Mouse (Mus musculus): ENCODE measurements around the gene 1700013G24Rik. TPM values are rescaled to one million over a fixed set of nuclear protein-coding genes. Genes with fewer than 3 reads are reported as not detected.

The 1700013G24Rik gene
- polyA plus RNA-seq, 1 experiment from 2014 or later: not detected

DNA sequence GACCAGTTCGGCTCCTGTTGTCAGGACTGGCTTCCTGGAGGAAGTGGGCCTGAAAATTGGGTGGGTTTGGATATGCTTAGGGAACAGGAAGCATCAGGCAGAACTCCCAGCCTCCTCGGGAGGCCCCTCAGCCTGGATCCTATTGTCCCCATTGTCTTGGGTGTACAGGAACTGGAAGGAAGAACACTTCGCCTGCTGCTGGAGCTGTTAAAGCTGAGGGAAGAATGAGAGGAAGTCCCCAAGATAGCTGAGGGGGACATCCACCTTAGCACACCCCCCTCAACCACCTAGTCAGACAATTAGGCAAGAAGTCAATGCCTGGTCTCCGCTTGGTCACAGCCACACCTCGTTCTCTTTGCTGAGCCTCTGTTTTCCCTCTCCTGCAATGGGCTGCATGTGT, 25.2 kb downstream of the 1700013G24Rik start:
- Histone ChIP-seq H3K4me1 (ENCODE audit: insufficient read depth, low read depth, low read length) (peaks cover 65% of the 10 kb centered on the region), H3K36me3 (ENCODE audit: insufficient read depth, low read length) (no peaks in the 10 kb centered on the region), H3K9me3 (ENCODE audit: low read length) (no peaks in the 10 kb centered on the region), H3K27ac (ENCODE audit: low read length) (0 out of 2 replicates have a peak overlapping the region, but pooled peaks have one; percentile 26), H3K4me2 (replicated peaks; ENCODE audit: low read depth, low read length) (no peak overlapping the region), H3K9ac (replicated peaks; ENCODE audit: low read depth) (no peak overlapping the region), H3K27me3 (replicated peaks; ENCODE audit: insufficient read depth, low read length) (no peaks in the 10 kb centered on the region), H3K4me3 (ENCODE audit: low read depth, low read length) (no peak overlapping the region)
- ATAC-seq (peak; percentile 58), DNase-seq (ENCODE audit: low spot score) (peak; percentile 65)
- WGBS: 58% methylated on average over 5 of the region's 5 CpGs
- peak; percentile 81 for TF ChIP-seq EP300 (IDR thresholded peaks at IDR 0.05)
- no peak for TF ChIP-seq CTCF (IDR thresholded peaks at IDR 0.05)

GRCm38 (mm10) chr4:137479757-137480156, 26.7 kb downstream of the 1700013G24Rik start:
- Histone ChIP-seq H3K27ac (ENCODE audit: low read length) (peak overlapping the region; percentile 72; the same call in 1 of the 2 replicates), H3K4me1 (ENCODE audit: insufficient read depth, low read depth, low read length) (peaks cover 63% of the 10 kb centered on the region), H3K4me3 (ENCODE audit: low read depth, low read length) (no peak overlapping the region), H3K36me3 (ENCODE audit: insufficient read depth, low read length) (no peaks in the 10 kb centered on the region), H3K9ac (replicated peaks; ENCODE audit: low read depth) (no peak overlapping the region), H3K4me2 (replicated peaks; ENCODE audit: low read depth, low read length) (no peak overlapping the region), H3K27me3 (replicated peaks; ENCODE audit: insufficient read depth, low read length) (no peaks in the 10 kb centered on the region), H3K9me3 (ENCODE audit: low read length) (no peaks in the 10 kb centered on the region)
- ATAC-seq (no peak), DNase-seq (ENCODE audit: low spot score) (no peak)
- WGBS: 30% methylated on average over 6 of the region's 6 CpGs
- TF ChIP-seq CTCF (IDR thresholded peaks at IDR 0.05) (no peak), EP300 (IDR thresholded peaks at IDR 0.05) (no peak)

DNA sequence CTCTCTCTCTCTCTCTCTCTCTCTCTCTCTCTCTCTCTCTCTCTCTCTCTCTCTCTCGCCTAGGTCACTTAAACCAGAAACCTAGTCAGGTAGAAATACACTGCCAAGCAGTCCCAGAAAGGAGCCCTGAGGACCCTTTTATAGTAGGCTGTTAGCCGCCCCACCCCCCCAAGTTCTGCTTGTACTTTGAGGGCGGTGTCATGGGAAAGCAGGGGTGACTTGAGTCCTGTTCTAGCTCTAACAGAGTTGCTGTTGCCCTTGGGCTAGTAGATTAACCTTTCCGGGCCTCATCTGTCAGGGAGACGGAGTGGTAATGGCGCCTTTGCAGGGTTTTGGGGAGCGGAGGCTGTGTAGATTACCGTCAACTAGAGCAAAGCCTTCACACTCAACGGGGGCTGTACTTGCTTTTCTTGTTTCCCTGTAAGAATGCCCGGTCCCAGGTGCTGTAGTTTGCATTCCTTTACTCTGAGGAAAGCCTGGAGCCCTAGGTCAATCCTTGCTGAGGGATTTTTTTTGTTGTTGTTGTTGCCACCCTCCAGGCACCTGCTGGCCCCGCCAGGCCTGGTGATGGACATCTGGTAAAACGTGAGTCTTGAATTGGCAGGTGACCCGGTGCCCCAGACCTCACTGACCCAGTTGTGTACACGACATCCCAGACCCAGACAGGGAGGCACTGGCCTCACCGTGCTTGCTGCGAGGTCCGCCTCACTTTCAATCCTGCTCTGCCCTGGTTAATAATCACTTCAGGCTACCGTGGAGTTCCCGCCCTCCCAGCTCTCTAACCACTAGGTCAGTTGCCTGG, 27.3 kb downstream of the 1700013G24Rik start:
- Histone ChIP-seq H3K9ac (replicated peaks; ENCODE audit: low read depth) (no peak overlapping the region), H3K27ac (ENCODE audit: low read length) (peak overlapping the region; percentile 72), H3K27me3 (replicated peaks; ENCODE audit: insufficient read depth, low read length) (no peaks in the 10 kb centered on the region), H3K36me3 (ENCODE audit: insufficient read depth, low read length) (no peaks in the 10 kb centered on the region), H3K9me3 (ENCODE audit: low read length) (no peaks in the 10 kb centered on the region), H3K4me2 (replicated peaks; ENCODE audit: low read depth, low read length) (no peak overlapping the region), H3K4me1 (ENCODE audit: insufficient read depth, low read depth, low read length) (peaks cover 65% of the 10 kb centered on the region), H3K4me3 (ENCODE audit: low read depth, low read length) (no peak overlapping the region)
- 50% methylated on average over 19 of the region's 19 CpGs for WGBS
- DNase-seq (ENCODE audit: low spot score) (no peak), ATAC-seq (peak; percentile 8; the same call in 1 of the 2 replicates)
- TF ChIP-seq EP300 (IDR thresholded peaks at IDR 0.05) (no peak), CTCF (IDR thresholded peaks at IDR 0.05) (no peak)

GRCm38 (mm10) chr4:137480993-137481340, 27.9 kb downstream of the 1700013G24Rik start:
- H3K4me1 ChIP-seq (ENCODE audit: insufficient read depth, low read depth, low read length): peaks cover 66% of the 10 kb centered on the region
- DNase-seq (ENCODE audit: low spot score): no peak

GRCm38 (mm10) chr4:137481381-137482030, 28.4 kb downstream of the 1700013G24Rik start:
- Histone ChIP-seq H3K27me3 (replicated peaks; ENCODE audit: insufficient read depth, low read length) (no peaks in the 10 kb centered on the region), H3K9ac (replicated peaks; ENCODE audit: low read depth) (no peak overlapping the region), H3K9me3 (ENCODE audit: low read length) (no peaks in the 10 kb centered on the region), H3K27ac (ENCODE audit: low read length) (peak overlapping the region; percentile 72), H3K4me1 (ENCODE audit: insufficient read depth, low read depth, low read length) (peaks cover 66% of the 10 kb centered on the region), H3K4me2 (replicated peaks; ENCODE audit: low read depth, low read length) (no peak overlapping the region), H3K36me3 (ENCODE audit: insufficient read depth, low read length) (no peaks in the 10 kb centered on the region), H3K4me3 (ENCODE audit: low read depth, low read length) (no peak overlapping the region)
- ATAC-seq (no peak), DNase-seq (ENCODE audit: low spot score) (no peak)
- TF ChIP-seq EP300 (IDR thresholded peaks at IDR 0.05) (no peak), CTCF (IDR thresholded peaks at IDR 0.05) (no peak)
- WGBS: 55% methylated on average over 13 of the region's 13 CpGs

More at GRCm38 (mm10) chr4:137480993-137481340, 27.9 kb downstream of the 1700013G24Rik start:
- Histone ChIP-seq H3K27ac (ENCODE audit: low read length) (peak overlapping the region; percentile 72), H3K27me3 (replicated peaks; ENCODE audit: insufficient read depth, low read length) (no peaks in the 10 kb centered on the region), H3K4me2 (replicated peaks; ENCODE audit: low read depth, low read length) (no peak overlapping the region), H3K9me3 (ENCODE audit: low read length) (no peaks in the 10 kb centered on the region), H3K9ac (replicated peaks; ENCODE audit: low read depth) (no peak overlapping the region), H3K36me3 (ENCODE audit: insufficient read depth, low read length) (no peaks in the 10 kb centered on the region), H3K4me3 (ENCODE audit: low read depth, low read length) (no peak overlapping the region)
- 42% methylated on average over 1 of the region's 1 CpGs for WGBS
- no peak for ATAC-seq
- TF ChIP-seq EP300 (IDR thresholded peaks at IDR 0.05) (no peak), CTCF (IDR thresholded peaks at IDR 0.05) (no peak)

GRCm38 (mm10) chr4:137483871-137484270, 30.8 kb downstream of the 1700013G24Rik start:
- Histone ChIP-seq H3K4me3 (ENCODE audit: low read depth, low read length) (no peak overlapping the region), H3K36me3 (ENCODE audit: insufficient read depth, low read length) (no peaks in the 10 kb centered on the region), H3K27ac (ENCODE audit: low read length) (peak overlapping the region; percentile 52), H3K4me2 (replicated peaks; ENCODE audit: low read depth, low read length) (no peak overlapping the region), H3K4me1 (ENCODE audit: insufficient read depth, low read depth, low read length) (peaks cover 74% of the 10 kb centered on the region), H3K27me3 (replicated peaks; ENCODE audit: insufficient read depth, low read length) (no peaks in the 10 kb centered on the region), H3K9me3 (ENCODE audit: low read length) (no peaks in the 10 kb centered on the region), H3K9ac (replicated peaks; ENCODE audit: low read depth) (no peak overlapping the region)
- DNase-seq (ENCODE audit: low spot score) (peak; percentile 72), ATAC-seq (peak; percentile 37)
- peak; percentile 41 for TF ChIP-seq EP300 (IDR thresholded peaks at IDR 0.05)
- no peak for TF ChIP-seq CTCF (IDR thresholded peaks at IDR 0.05)
- WGBS: 11% methylated on average over 16 of the region's 16 CpGs

All from lung, postnatal 0 days (tissue).